Mouse (Mus musculus) layer of hippocampus, postnatal 10 days (tissue): Measurements from ENCODE around the gene Il34. TPM values are rescaled to one million over a fixed set of nuclear protein-coding genes. Genes with fewer than 3 reads are reported as not detected.
"Not testable (repeated sequence)": the region's sequence is repeated elsewhere in the genome, so short reads cannot be mapped to it uniquely, and the experiment has no call there.

Experiments
- DNase-seq, 2 experiments: peaks; one replicate each; pipeline ENCODE4 v3.0.0; 2021; ENCODE audit warnings: low spot score in 2 of 2
- total RNA-seq, 2 experiments: library from RNA; stranded (reverse); gene quantifications; 2 replicates each; pipeline ENCODE4 v1.2.3; 2021

Gene Il34
- total RNA-seq, 2 experiments from 2014 or later = 50.9 to 52.8 TPM

DNA sequence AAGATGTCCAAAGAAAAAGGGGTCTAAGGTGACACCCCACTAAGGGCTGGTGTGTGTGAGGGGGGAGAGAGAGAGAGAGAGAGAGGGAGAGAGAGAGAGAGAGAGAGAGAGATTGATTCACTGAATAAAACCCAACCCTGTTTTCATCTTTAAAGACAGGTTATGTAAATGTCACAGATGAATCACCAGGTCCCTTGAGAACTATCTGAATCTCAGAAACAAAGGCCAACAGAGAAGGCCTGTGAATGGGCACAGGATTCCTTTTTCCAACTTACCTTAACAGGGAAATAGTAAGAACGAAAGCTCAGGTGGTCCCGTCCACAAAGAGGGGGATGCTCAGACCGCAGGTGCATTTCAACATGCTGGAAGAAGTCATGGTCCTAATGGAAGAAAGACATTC, 5.4 kb upstream of the Il34 start:
- no peak for DNase-seq

GRCm38 (mm10) chr8:110810481-110811065, 4.8 kb upstream of the Il34 start:
- DNase-seq = no peak

GRCm38 (mm10) chr8:110809831-110810230, 4.1 kb upstream of the Il34 start:
- no peak for DNase-seq

- no peak for DNase-seq
Observed at GRCm38 (mm10) chr8:110808495-110809472, 3.1 kb upstream of the Il34 start.

DNA sequence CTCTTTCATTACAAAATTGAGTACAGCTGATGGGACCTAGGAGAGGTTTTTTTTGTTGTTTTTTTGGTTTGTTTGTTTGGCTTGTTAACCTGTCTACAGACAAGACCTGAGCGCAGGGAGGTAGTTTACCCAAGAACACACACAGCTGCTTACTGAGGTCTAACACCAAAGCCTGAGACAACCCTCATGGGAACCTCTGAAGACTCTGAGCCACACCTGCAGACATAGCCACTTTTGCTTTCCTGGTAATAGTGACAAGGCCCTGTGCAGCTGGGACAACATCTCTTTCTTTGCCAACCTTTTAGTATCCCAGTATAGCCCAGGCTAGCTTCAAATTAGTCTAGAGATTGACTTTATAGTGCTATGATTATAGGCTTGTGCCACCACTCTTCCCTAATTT, 422 bp upstream of the Il34 start:
- DNase-seq = no peak

- DNase-seq = no peak
Observed at GRCm38 (mm10) chr8:110804825-110805514, 754 bp downstream of the Il34 start.

GRCm38 (mm10) chr8:110803856-110804255, 1.9 kb downstream of the Il34 start:
- DNase-seq = no peak

DNA sequence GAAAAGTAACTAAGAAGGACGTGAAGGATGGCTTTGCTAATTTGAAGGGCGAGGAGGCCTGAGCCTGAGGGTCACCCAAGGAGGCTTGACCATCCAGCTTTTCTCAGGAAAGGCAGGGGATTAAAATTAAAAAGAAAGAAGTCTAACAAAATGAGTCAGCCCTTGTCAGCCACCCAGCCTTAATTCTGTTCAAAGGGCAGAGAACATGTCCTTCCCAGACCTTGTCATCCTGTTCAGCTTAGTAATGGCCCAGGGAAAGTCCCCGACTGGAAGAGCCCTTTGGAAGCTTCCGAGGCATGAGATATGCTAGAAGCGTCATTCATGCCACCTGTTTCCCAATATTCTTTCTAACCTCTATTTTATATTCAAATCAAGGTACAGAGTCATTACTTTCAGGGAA, 2.7 kb downstream of the Il34 start:
- no peak for DNase-seq

- no peak for DNase-seq
Observed at GRCm38 (mm10) chr8:110797086-110797485, 8.6 kb downstream of the Il34 start.

GRCm38 (mm10) chr8:110794363-110794965, 11.3 kb downstream of the Il34 start:
- DNase-seq = no peak

- DNase-seq = no peak
Observed at GRCm38 (mm10) chr8:110793936-110794335, 11.8 kb downstream of the Il34 start.

DNA sequence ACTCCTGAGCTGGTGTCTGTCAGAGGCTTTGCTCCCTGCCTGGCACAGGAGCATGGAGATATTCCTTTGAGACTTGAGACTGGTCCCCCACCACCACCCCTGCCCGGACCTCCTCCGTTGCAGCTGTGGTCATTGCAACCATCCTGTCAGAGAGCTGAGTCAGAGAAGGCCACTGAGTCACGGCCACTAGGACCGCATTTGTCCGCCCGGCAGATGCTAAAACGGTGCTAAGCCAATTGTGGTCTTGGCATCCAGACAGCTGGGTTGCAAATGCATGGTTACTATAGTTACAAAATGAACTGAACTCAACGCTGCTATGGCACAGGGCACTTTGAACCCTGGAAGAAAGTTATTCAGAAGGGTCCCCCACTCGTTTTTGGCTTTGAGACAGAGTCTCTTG, 12.2 kb downstream of the Il34 start:
- DNase-seq = no peak

- no peak for DNase-seq
Observed at GRCm38 (mm10) chr8:110792574-110793200, 13.0 kb downstream of the Il34 start.

DNA sequence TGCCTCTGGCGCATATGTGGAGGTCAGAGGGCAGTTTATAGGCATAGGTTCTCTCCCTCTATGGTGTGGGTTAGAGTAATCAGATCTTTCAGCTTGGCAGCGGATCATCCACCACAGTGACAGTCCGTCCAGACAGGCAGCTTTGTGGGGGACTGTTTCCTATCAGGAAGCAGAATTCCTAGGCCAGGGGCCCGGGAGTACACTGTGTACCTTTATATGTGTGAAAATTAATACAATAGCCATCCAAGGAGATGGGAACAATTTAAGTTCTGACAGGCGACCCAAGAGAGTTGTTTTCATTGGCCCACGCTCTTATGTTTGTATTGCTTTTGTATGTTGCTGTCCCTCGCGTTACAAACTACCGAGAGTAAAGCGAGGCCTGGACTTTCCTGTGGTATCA, 14.6 kb downstream of the Il34 start:
- no peak for DNase-seq

- DNase-seq = no peak
Observed at GRCm38 (mm10) chr8:110790270-110790669, 15.5 kb downstream of the Il34 start.

GRCm38 (mm10) chr8:110789571-110789970, 16.2 kb downstream of the Il34 start:
- peak; percentile 25 to 37 for DNase-seq

GRCm38 (mm10) chr8:110788981-110789380, 16.7 kb downstream of the Il34 start:
- no peak for DNase-seq

GRCm38 (mm10) chr8:110787411-110787954, 18.2 kb downstream of the Il34 start:
- no peak for DNase-seq

- DNase-seq = no peak
Observed at GRCm38 (mm10) chr8:110786934-110787333, 18.8 kb downstream of the Il34 start.

DNA sequence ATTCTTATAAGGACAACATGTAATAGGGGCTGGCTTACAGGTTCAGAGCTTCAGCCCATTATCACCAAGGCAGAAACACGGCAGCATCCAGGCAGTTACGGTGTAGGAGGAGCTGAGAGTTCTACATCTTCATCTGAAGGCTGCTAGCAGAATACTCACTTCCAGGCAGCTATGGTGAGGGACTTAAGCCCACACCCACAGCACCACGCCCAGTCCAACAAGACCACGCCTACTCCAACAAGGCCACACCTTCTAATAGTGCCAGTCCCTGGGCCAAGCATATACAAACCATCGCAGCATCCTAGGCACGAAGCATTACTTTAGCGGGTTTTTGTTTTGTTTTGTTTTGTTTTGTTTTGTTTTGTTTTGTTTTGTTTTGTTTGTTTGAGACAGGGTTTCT, 19.2 kb downstream of the Il34 start:
- DNase-seq = not testable (repeated sequence)

- DNase-seq = no peak
Observed at GRCm38 (mm10) chr8:110785366-110785765, 20.4 kb downstream of the Il34 start.
